Mouse (Mus musculus) spleen, postnatal 0 days (tissue): Measurements from ENCODE around the gene Terb1. TPM values are rescaled to one million over a fixed set of nuclear protein-coding genes. Genes with fewer than 3 reads are reported as not detected.

Experiments used
- polyA plus RNA-seq: library from polyadenylated mRNA; unstranded; fragments of >200 nt; fragmentation: Nextera tagmentation; extraction: Ambion mirVana; gene quantifications from 2 replicates; pipeline ENCODE4 v1.2.1, GENCODE M21; 2015

Gene Terb1
- polyA plus RNA-seq: 0.05 and 0.06 TPM in 2 replicates

GRCm38 (mm10) chr8:104509061-104510006 lies at the start of gene Terb1:
TSS of gene Terb1 (minus strand) at chr8:104509910.

DNA sequence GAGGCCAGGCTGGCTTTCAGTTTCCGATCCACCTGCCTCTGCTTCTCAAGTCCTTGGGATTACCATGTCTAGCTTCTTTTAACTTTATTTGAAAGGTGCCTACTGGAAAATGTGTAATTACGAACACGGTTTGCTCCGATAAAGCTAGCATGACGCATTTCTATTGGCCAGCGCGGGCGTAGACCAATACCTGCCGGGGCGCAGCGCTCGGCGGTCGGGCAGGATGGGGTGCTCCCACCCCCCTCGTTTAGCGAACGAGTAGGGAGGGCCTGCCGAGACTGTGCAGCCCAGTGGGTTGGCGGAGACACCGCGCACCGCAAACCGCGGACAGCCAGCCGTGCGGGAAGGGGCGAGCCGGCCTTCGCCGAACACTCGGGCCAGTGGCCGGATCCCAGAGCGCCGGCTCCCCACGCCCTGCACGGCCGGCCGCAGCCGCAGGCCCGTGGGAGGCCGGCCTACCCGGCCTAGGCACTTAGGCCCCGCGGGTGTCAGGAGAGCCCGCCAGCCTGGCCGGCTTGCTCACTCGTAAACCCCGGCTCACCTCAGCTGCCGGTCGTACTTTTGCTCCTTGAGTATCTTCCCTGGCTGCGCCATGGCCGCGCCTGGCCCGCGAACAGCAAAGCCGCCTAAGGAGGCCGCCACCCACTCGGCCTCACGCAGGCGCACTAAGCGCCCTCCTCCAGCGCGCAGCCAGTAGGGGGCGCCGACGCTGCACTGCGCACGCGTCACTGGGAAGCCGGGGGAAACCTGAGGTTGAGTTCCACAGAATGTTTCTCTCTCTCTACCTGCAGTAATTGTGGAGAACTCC lies 24.5 kb upstream of the Terb1 start, which contains the start of the genes Nae1 and Car7:
TSS of gene Nae1 (minus strand) at position 667 of the 808 bp plus-strand sequence.
TSS of gene Car7 (plus strand) at position 719 of the 808 bp plus-strand sequence.

GRCm38 (mm10) chr8:104442299-104443124 lies 67.2 kb downstream of the Terb1 start, which contains the start of gene Dync1li2:
TSS of gene Dync1li2 (minus strand) at chr8:104443047.

Other genes with a start within 250 kb of the Terb1 start
- not detected in 2 replicates for gene Cmtm2a, start 216.7 kb downstream of the Terb1 start, polyA plus RNA-seq
- gene Gm45711, start 199.8 kb downstream of the Terb1 start, polyA plus RNA-seq: not detected in 2 replicates
- not detected in 2 replicates for gene Cmtm1, start 199.8 kb downstream of the Terb1 start, polyA plus RNA-seq
- not detected in 2 replicates for gene Gm11020, start 188.3 kb downstream of the Terb1 start, polyA plus RNA-seq
- gene Cmtm2b, start 187.7 kb downstream of the Terb1 start, polyA plus RNA-seq: not detected in 2 replicates
- 44.0 and 60.1 TPM in 2 replicates for gene Cmtm3, start 170.5 kb downstream of the Terb1 start, polyA plus RNA-seq
- 0.83 and 1.1 TPM in 2 replicates for gene Cmtm4, start 114.1 kb downstream of the Terb1 start, polyA plus RNA-seq
- gene Dync1li2, start 66.9 kb downstream of the Terb1 start, polyA plus RNA-seq: 18.4 and 21.2 TPM in 2 replicates
- gene Nae1, start 24.7 kb upstream of the Terb1 start, polyA plus RNA-seq: 40.8 and 41.6 TPM in 2 replicates
- gene Car7, start 24.8 kb upstream of the Terb1 start, polyA plus RNA-seq: 1.2 and 1.7 TPM in 2 replicates
- 3.0 and 3.3 TPM in 2 replicates for gene Pdp2, start 81.5 kb upstream of the Terb1 start, polyA plus RNA-seq
- not detected in 2 replicates for gene Cdh16, start 114.5 kb upstream of the Terb1 start, polyA plus RNA-seq
- 1.4 and 1.9 TPM in 2 replicates for gene Rrad, start 121.4 kb upstream of the Terb1 start, polyA plus RNA-seq
- 40.6 TPM in 2 replicates for gene Ciao2b, start 132.1 kb upstream of the Terb1 start, polyA plus RNA-seq
- gene Ces2a, start 224.1 kb upstream of the Terb1 start, polyA plus RNA-seq: 0.15 TPM in 1 of 2 replicates, not detected in the other